Mouse (Mus musculus) heart, postnatal 36 days (tissue): Measurements from ENCODE around the gene Tbx3. TPM values are rescaled to one million over a fixed set of nuclear protein-coding genes. Genes with fewer than 3 reads are reported as not detected.

Source experiments
- DNase-seq, 2 experiments: peaks; one replicate each; pipeline ENCODE4 v3.0.0; 2021 to 2022
- intact Hi-C: fragments of 180-260 bp; cut with DNase I; formaldehyde crosslinking; loops from one replicate; pipeline ENCODE4 v1.15.1; 2025
- total RNA-seq, 2 experiments: library from RNA; stranded (reverse); gene quantifications; 2 replicates each; pipeline ENCODE4 v1.2.3; 2021

Tbx3 gene
- 10 to 100 TPM; 10.5 to 11.5 TPM for total RNA-seq

GRCm38 (mm10) chr5:119670566-119671108 lies at the start of gene Tbx3:
Gene Tbx3, plus strand, starts transcription at chr5:119670669.
- intact Hi-C loops, result loop anchor here (5.0 kb wide), 2 partner anchors 268 to 718 kb away; no protein-coding TSS in a partner anchor
- peak; percentile 87 to 90 for DNase-seq

- DNase-seq, result no peak
- intact Hi-C loops, result no loop called here
Measured at GRCm38 (mm10) chr5:119622076-119622475, 48.4 kb upstream of the Tbx3 start.

GRCm38 (mm10) chr5:119624554-119624953 lies 45.9 kb upstream of the Tbx3 start:
- DNase-seq, result no peak
- intact Hi-C loops, result no loop called here

GRCm38 (mm10) chr5:119625603-119626002 lies 44.9 kb upstream of the Tbx3 start:
- intact Hi-C loops, result no loop called here
- no peak for DNase-seq

- intact Hi-C loops, result no loop called here
- DNase-seq, result no peak
Measured at GRCm38 (mm10) chr5:119626154-119626553, 44.3 kb upstream of the Tbx3 start.

- intact Hi-C loops, result no loop called here
- DNase-seq, result no peak
Measured at GRCm38 (mm10) chr5:119626662-119627061, 43.8 kb upstream of the Tbx3 start.

GRCm38 (mm10) chr5:119628100-119628499 lies 42.4 kb upstream of the Tbx3 start:
- intact Hi-C loops, result no loop called here
- no peak for DNase-seq

GRCm38 (mm10) chr5:119628746-119629327 lies 41.6 kb upstream of the Tbx3 start:
- intact Hi-C loops, result no loop called here

GRCm38 (mm10) chr5:119633581-119633980 lies 36.9 kb upstream of the Tbx3 start:
- DNase-seq, result no peak
- intact Hi-C loops, result no loop called here

More at GRCm38 (mm10) chr5:119628746-119629327, 41.6 kb upstream of the Tbx3 start:
- DNase-seq, result no peak

GRCm38 (mm10) chr5:119634861-119635260 lies 35.6 kb upstream of the Tbx3 start:
- no peak for DNase-seq
- intact Hi-C loops, result no loop called here

- intact Hi-C loops, result no loop called here
- no peak for DNase-seq
Measured at GRCm38 (mm10) chr5:119638300-119638699, 32.2 kb upstream of the Tbx3 start.

- intact Hi-C loops, result no loop called here
- DNase-seq, result no peak
Measured at GRCm38 (mm10) chr5:119641094-119641493, 29.4 kb upstream of the Tbx3 start.

GRCm38 (mm10) chr5:119641714-119642113 lies 28.8 kb upstream of the Tbx3 start:
- intact Hi-C loops, result no loop called here
- no peak for DNase-seq

GRCm38 (mm10) chr5:119646965-119647364 lies 23.5 kb upstream of the Tbx3 start:
- DNase-seq, result no peak
- intact Hi-C loops, result no loop called here

GRCm38 (mm10) chr5:119651135-119651965 lies 19.1 kb upstream of the Tbx3 start:
- DNase-seq, result peak in 1 of 2 experiments; percentile 9
- intact Hi-C loops, result no loop called here

- no peak for DNase-seq
- intact Hi-C loops, result no loop called here
Measured at GRCm38 (mm10) chr5:119656354-119656753, 14.1 kb upstream of the Tbx3 start.

- no peak for DNase-seq
- intact Hi-C loops, result no loop called here
Measured at GRCm38 (mm10) chr5:119656856-119657255, 13.6 kb upstream of the Tbx3 start.

GRCm38 (mm10) chr5:119657362-119657761 lies 13.1 kb upstream of the Tbx3 start:
- intact Hi-C loops, result no loop called here

GRCm38 (mm10) chr5:119657804-119658203 lies 12.7 kb upstream of the Tbx3 start:
- intact Hi-C loops, result no loop called here
- DNase-seq, result no peak

More at GRCm38 (mm10) chr5:119657362-119657761, 13.1 kb upstream of the Tbx3 start:
- DNase-seq, result no peak

- no peak for DNase-seq
- intact Hi-C loops, result no loop called here
Measured at GRCm38 (mm10) chr5:119658396-119658795, 12.1 kb upstream of the Tbx3 start.

- no peak for DNase-seq
- intact Hi-C loops, result no loop called here
Measured at GRCm38 (mm10) chr5:119659041-119659440, 11.4 kb upstream of the Tbx3 start.
